Mouse (Mus musculus) heart, embryonic 15.5 days (tissue): ENCODE results near the gene Evpl. TPM values are rescaled to one million over a fixed set of nuclear protein-coding genes. Genes with fewer than 3 reads are reported as not detected.

Experiments used
- ATAC-seq: fragments of 200-750 bp; cut with Nextera tagmentation; replicated peaks from 2 replicates; pipeline ENCODE4 v1.8.0; 2017; ENCODE audit warnings: low read depth, moderate TSS enrichment; ENCODE audit not compliant: insufficient number of reproducible peaks, insufficient read depth, low FRiP score
- H3K27ac ChIP-seq: fragments of 300-500 bp; sonication (generic); 2 replicates; pipeline ENCODE4 v1.5.1; 2015; ENCODE audit warnings: mild to moderate bottlenecking, inconsistent platforms
- H3K27me3 ChIP-seq: fragments of 300-500 bp; sonication (generic); 2 replicates; pipeline ENCODE4 v1.6.1; 2015; ENCODE audit warnings: inconsistent platforms
- H3K36me3 ChIP-seq: fragments of 300-500 bp; sonication (generic); 2 replicates; pipeline ENCODE4 v1.6.1; 2015; ENCODE audit warnings: mild to moderate bottlenecking, inconsistent platforms
- H3K4me1 ChIP-seq: fragments of 300-500 bp; sonication (generic); replicated peaks from 2 replicates; pipeline ENCODE4 v1.6.1; 2015; ENCODE audit warnings: inconsistent platforms
- H3K4me2 ChIP-seq: fragments of 300-500 bp; sonication (generic); 2 replicates; pipeline ENCODE4 v1.6.1; 2015; ENCODE audit warnings: inconsistent platforms, mild to moderate bottlenecking, moderate library complexity
- H3K4me3 ChIP-seq: fragments of 300-500 bp; sonication (generic); 2 replicates; pipeline ENCODE4 v1.5.1; 2015; ENCODE audit warnings: mild to moderate bottlenecking, inconsistent platforms
- H3K9ac ChIP-seq: fragments of 300-500 bp; sonication (generic); 2 replicates; pipeline ENCODE4 v1.6.1; 2015; ENCODE audit warnings: mild to moderate bottlenecking, inconsistent platforms
- H3K9me3 ChIP-seq: fragments of 300-500 bp; sonication (generic); replicated peaks from 2 replicates; pipeline ENCODE4 v1.6.1; 2016; ENCODE audit warnings: inconsistent platforms
- WGBS: fragments of 180-500 bp; shearing (Covaris S2); methylation state at CpG from one replicate; pipeline ENCODE4 v1.1.7; 2015; ENCODE audit warnings: mixed read lengths; 5-methylcytosine and 5-hydroxymethylcytosine counted together
- polyA plus RNA-seq: library from polyadenylated mRNA; unstranded; fragments of >200 nt; fragmentation: Nextera tagmentation; extraction: Ambion mirVana; gene quantifications from 2 replicates; pipeline ENCODE4 v1.2.1, GENCODE M21; 2015

The Evpl gene
- polyA plus RNA-seq, 1 experiment from 2014 or later = 0.71 TPM

- peaks cover 2% of the 10 kb centered on the region for H3K4me1 ChIP-seq
- H3K9ac ChIP-seq = no peak overlapping the region
- H3K4me2 ChIP-seq = no peak overlapping the region
- WGBS = 89% methylated on average over 6 of the region's 6 CpGs
- H3K9me3 ChIP-seq = no peaks in the 10 kb centered on the region
- no peak overlapping the region for H3K4me3 ChIP-seq
- H3K36me3 ChIP-seq = peaks cover 4% of the 10 kb centered on the region
- no peak for ATAC-seq
- H3K27ac ChIP-seq = no peak overlapping the region
- H3K27me3 ChIP-seq = no peaks in the 10 kb centered on the region
These were observed 25.0 kb downstream of the Evpl start for GRCm38 (mm10) chr11:116212847-116213246.

- peaks cover 21% of the 10 kb centered on the region for H3K36me3 ChIP-seq
- H3K4me3 ChIP-seq = no peak overlapping the region
- no peak overlapping the region for H3K9ac ChIP-seq
- H3K27me3 ChIP-seq = no peaks in the 10 kb centered on the region
- no peaks in the 10 kb centered on the region for H3K9me3 ChIP-seq
- ATAC-seq = no peak
- no peaks in the 10 kb centered on the region for H3K4me1 ChIP-seq
- 68% methylated on average over 5 of the region's 5 CpGs for WGBS
- no peak overlapping the region for H3K27ac ChIP-seq
- no peak overlapping the region for H3K4me2 ChIP-seq
These were observed 27.2 kb downstream of the Evpl start for GRCm38 (mm10) chr11:116210696-116211095.

- no peak for ATAC-seq
- no peaks in the 10 kb centered on the region for H3K9me3 ChIP-seq
- H3K4me3 ChIP-seq = no peak overlapping the region
- WGBS = 75% methylated on average over 8 of the region's 8 CpGs
- no peak overlapping the region for H3K9ac ChIP-seq
- no peaks in the 10 kb centered on the region for H3K4me1 ChIP-seq
- no peak overlapping the region for H3K27ac ChIP-seq
- peaks cover 24% of the 10 kb centered on the region for H3K36me3 ChIP-seq
- no peaks in the 10 kb centered on the region for H3K27me3 ChIP-seq
- H3K4me2 ChIP-seq = no peak overlapping the region
These were observed 28.6 kb downstream of the Evpl start for GRCm38 (mm10) chr11:116209257-116209656.

GRCm38 (mm10) chr11:116208660-116209059 is 29.2 kb downstream of the Evpl start:
- no peak overlapping the region for H3K4me2 ChIP-seq
- no peak overlapping the region for H3K9ac ChIP-seq
- peaks cover 24% of the 10 kb centered on the region for H3K36me3 ChIP-seq
- H3K27ac ChIP-seq = no peak overlapping the region
- H3K9me3 ChIP-seq = no peaks in the 10 kb centered on the region
- ATAC-seq = no peak
- H3K4me1 ChIP-seq = no peaks in the 10 kb centered on the region
- no peaks in the 10 kb centered on the region for H3K27me3 ChIP-seq
- no peak overlapping the region for H3K4me3 ChIP-seq
- 86% methylated on average over 3 of the region's 3 CpGs for WGBS

- no peak for ATAC-seq
- 72% methylated on average over 4 of the region's 4 CpGs for WGBS
These were observed 31.2 kb downstream of the Evpl start for GRCm38 (mm10) chr11:116206678-116207077.

GRCm38 (mm10) chr11:116203150-116203549 is 34.7 kb downstream of the Evpl start:
- 89% methylated on average over 3 of the region's 3 CpGs for WGBS
- H3K27ac ChIP-seq = no peak overlapping the region
- H3K4me2 ChIP-seq = no peak overlapping the region
- peaks cover 20% of the 10 kb centered on the region for H3K36me3 ChIP-seq
- no peaks in the 10 kb centered on the region for H3K9me3 ChIP-seq
- no peaks in the 10 kb centered on the region for H3K27me3 ChIP-seq
- H3K9ac ChIP-seq = no peak overlapping the region
- ATAC-seq = no peak
- H3K4me3 ChIP-seq = no peak overlapping the region
- H3K4me1 ChIP-seq = peaks cover 5% of the 10 kb centered on the region; the same call in 1 of the 2 replicates

More at GRCm38 (mm10) chr11:116206678-116207077, 31.2 kb downstream of the Evpl start:
- Histone ChIP-seq H3K9ac (no peak overlapping the region), H3K27me3 (no peaks in the 10 kb centered on the region), H3K27ac (no peak overlapping the region), H3K9me3 (no peaks in the 10 kb centered on the region), H3K4me2 (no peak overlapping the region), H3K36me3 (peaks cover 20% of the 10 kb centered on the region), H3K4me1 (no peaks in the 10 kb centered on the region), H3K4me3 (no peak overlapping the region)

GRCm38 (mm10) chr11:116201151-116201550 is 36.7 kb downstream of the Evpl start:
- 89% methylated on average over 2 of the region's 2 CpGs for WGBS
- H3K4me3 ChIP-seq = no peak overlapping the region
- peaks cover 14% of the 10 kb centered on the region for H3K4me1 ChIP-seq
- no peak for ATAC-seq
- no peak overlapping the region for H3K4me2 ChIP-seq
- no peak overlapping the region for H3K9ac ChIP-seq
- no peaks in the 10 kb centered on the region for H3K27me3 ChIP-seq
- H3K9me3 ChIP-seq = no peaks in the 10 kb centered on the region
- H3K27ac ChIP-seq = no peak overlapping the region
- peaks cover 13% of the 10 kb centered on the region; the same call in 1 of the 2 replicates for H3K36me3 ChIP-seq

GRCm38 (mm10) chr11:116198639-116199531 is 39.0 kb downstream of the Evpl start, which contains the start of the genes Ten1 and Acox1:
Gene Ten1, plus strand, starts transcription at chr11:116198855.
Gene Acox1, minus strand, starts transcription at chr11:116199045.
- H3K36me3 ChIP-seq = peaks cover 8% of the 10 kb centered on the region; the same call in 1 of the 2 replicates
- peak within 1 kb of the TSS; percentile 79 for H3K4me3 ChIP-seq
- peak; percentile 97 for ATAC-seq
- no peaks in the 10 kb centered on the region for H3K27me3 ChIP-seq
- peak within 1 kb of the TSS; percentile 74 for H3K4me2 ChIP-seq
- WGBS = under 1% methylated on average over 62 of the region's 62 CpGs
- peak within 1 kb of the TSS; percentile 84 for H3K9ac ChIP-seq
- peaks cover 26% of the 10 kb centered on the region for H3K4me1 ChIP-seq
- peak within 1 kb of the TSS; percentile 92 for H3K27ac ChIP-seq
- H3K9me3 ChIP-seq = no peaks in the 10 kb centered on the region

- H3K4me1 ChIP-seq = peaks cover 26% of the 10 kb centered on the region
- no peaks in the 10 kb centered on the region for H3K9me3 ChIP-seq
- H3K4me2 ChIP-seq = peak overlapping the region; percentile 74
- H3K9ac ChIP-seq = peak overlapping the region; percentile 84
- no peaks in the 10 kb centered on the region for H3K27me3 ChIP-seq
- no peak for ATAC-seq
- H3K27ac ChIP-seq = peak overlapping the region; percentile 92
- peaks cover 8% of the 10 kb centered on the region; the same call in 1 of the 2 replicates for H3K36me3 ChIP-seq
- peak overlapping the region; percentile 79 for H3K4me3 ChIP-seq
- WGBS = 17% methylated on average over 13 of the region's 13 CpGs
These were observed 39.7 kb downstream of the Evpl start for GRCm38 (mm10) chr11:116198132-116198531.

- Histone ChIP-seq H3K27ac (no peak overlapping the region), H3K4me3 (peak overlapping the region; percentile 79), H3K36me3 (peaks cover 8% of the 10 kb centered on the region; the same call in 1 of the 2 replicates), H3K4me1 (peaks cover 26% of the 10 kb centered on the region), H3K9ac (no peak overlapping the region), H3K9me3 (no peaks in the 10 kb centered on the region), H3K4me2 (peak overlapping the region; percentile 74), H3K27me3 (no peaks in the 10 kb centered on the region)
- 90% methylated on average over 6 of the region's 6 CpGs for WGBS
- ATAC-seq = no peak
These were observed 40.3 kb downstream of the Evpl start for GRCm38 (mm10) chr11:116197584-116197906.

GRCm38 (mm10) chr11:116196866-116197583 is 40.9 kb downstream of the Evpl start:
- Histone ChIP-seq H3K4me1 (peaks cover 26% of the 10 kb centered on the region), H3K9ac (no peak overlapping the region), H3K27ac (no peak overlapping the region), H3K4me2 (no peak overlapping the region; the same call in 1 of the 2 replicates), H3K27me3 (no peaks in the 10 kb centered on the region), H3K9me3 (no peaks in the 10 kb centered on the region), H3K4me3 (peak overlapping the region; percentile 79; the same call in 1 of the 2 replicates), H3K36me3 (peaks cover 8% of the 10 kb centered on the region; the same call in 1 of the 2 replicates)
- 93% methylated on average over 18 of the region's 18 CpGs for WGBS
- no peak for ATAC-seq
